Mouse (Mus musculus) G1E (cell line): ENCODE results near the gene Tom1l2. TPM values are rescaled to one million over a fixed set of nuclear protein-coding genes. Genes with fewer than 3 reads are reported as not detected.
A peak's percentile ranks its signal among the peaks of the same experiment; 100 is the strongest.

ENCODE experiments used
- ATAC-seq: 2 replicates; pipeline ENCODE4 v1.8.0; 2016; ENCODE audit warnings: mild to moderate bottlenecking; ENCODE audit not compliant: insufficient number of reproducible peaks, poor library complexity, low FRiP score, severe bottlenecking; ENCODE audit errors: extremely low read depth
- DNase-seq: peaks from one replicate; pipeline ENCODE4 v3.0.0; 2012; ENCODE audit warnings: low spot score
- H3K27me3 ChIP-seq: 2 replicates; pipeline ENCODE4 v1.6.1; 2012; ENCODE audit warnings: mild to moderate bottlenecking, low read length, inconsistent platforms; ENCODE audit not compliant: insufficient read depth
- H3K36me3 ChIP-seq: replicated peaks from 2 replicates; pipeline ENCODE3; 2012; ENCODE audit warnings: mild to moderate bottlenecking, inconsistent platforms
- H3K4me1 ChIP-seq: 2 replicates; pipeline ENCODE4 v1.6.1; 2012; ENCODE audit warnings: low read depth, low read length, inconsistent platforms, mixed read lengths; ENCODE audit not compliant: insufficient read depth
- H3K4me3 ChIP-seq: 2 replicates; pipeline ENCODE4 v1.5.1; 2012; ENCODE audit warnings: low read depth, mild to moderate bottlenecking, inconsistent platforms, low read length, moderate library complexity, mixed read lengths
- H3K9me3 ChIP-seq: replicated peaks from 2 replicates; pipeline ENCODE4 v1.6.1; 2012; ENCODE audit warnings: inconsistent platforms
- CTCF ChIP-seq: IDR thresholded peaks from 2 replicates; pipeline ENCODE4 v1.5.1; 2012; ENCODE audit warnings: low read depth, low read length, inconsistent platforms, mixed read lengths
- GATA1 ChIP-seq: IDR thresholded peaks from 2 replicates; pipeline ENCODE4 v1.6.1; 2012; ENCODE audit warnings: borderline replicate concordance, low read length, inconsistent platforms, mixed read lengths
- GATA2 ChIP-seq: IDR thresholded peaks from 2 replicates; pipeline ENCODE4 v1.6.1; 2012; ENCODE audit warnings: low read depth, low read length, inconsistent platforms, borderline replicate concordance
- POLR2AphosphoS5 ChIP-seq: IDR thresholded peaks from 2 replicates; pipeline ENCODE4 v1.6.1; 2012; ENCODE audit warnings: low read depth, low read length, inconsistent platforms; ENCODE audit not compliant: insufficient replicate concordance
- TAL1 ChIP-seq: conservative IDR thresholded peaks from 2 replicates; pipeline ENCODE4 v1.6.1; 2012; ENCODE audit warnings: low read depth, low read length, inconsistent platforms, mixed read lengths
- polyA plus RNA-seq: library from polyadenylated mRNA; stranded (reverse); fragments of >175 nt; gene quantifications from 2 replicates; pipeline ENCODE4 v1.2.3, GENCODE M21; 2012
- total RNA-seq, 2 experiments: library from RNA; stranded (forward) in 1 of 2; stranded (reverse) in 1 of 2; fragments of 200-1000 nt in 1 of 2; fragments of >200 nt in 1 of 2; fragmentation: Nextera tagmentation in 1 of 2; gene quantifications; 2 replicates each; pipeline ENCODE4 v1.2.3; 2014 to 2017

The Tom1l2 gene
- total and polyA plus RNA-seq, 3 experiments, result 7.8 to 24.8 (median 20.9) TPM

DNA sequence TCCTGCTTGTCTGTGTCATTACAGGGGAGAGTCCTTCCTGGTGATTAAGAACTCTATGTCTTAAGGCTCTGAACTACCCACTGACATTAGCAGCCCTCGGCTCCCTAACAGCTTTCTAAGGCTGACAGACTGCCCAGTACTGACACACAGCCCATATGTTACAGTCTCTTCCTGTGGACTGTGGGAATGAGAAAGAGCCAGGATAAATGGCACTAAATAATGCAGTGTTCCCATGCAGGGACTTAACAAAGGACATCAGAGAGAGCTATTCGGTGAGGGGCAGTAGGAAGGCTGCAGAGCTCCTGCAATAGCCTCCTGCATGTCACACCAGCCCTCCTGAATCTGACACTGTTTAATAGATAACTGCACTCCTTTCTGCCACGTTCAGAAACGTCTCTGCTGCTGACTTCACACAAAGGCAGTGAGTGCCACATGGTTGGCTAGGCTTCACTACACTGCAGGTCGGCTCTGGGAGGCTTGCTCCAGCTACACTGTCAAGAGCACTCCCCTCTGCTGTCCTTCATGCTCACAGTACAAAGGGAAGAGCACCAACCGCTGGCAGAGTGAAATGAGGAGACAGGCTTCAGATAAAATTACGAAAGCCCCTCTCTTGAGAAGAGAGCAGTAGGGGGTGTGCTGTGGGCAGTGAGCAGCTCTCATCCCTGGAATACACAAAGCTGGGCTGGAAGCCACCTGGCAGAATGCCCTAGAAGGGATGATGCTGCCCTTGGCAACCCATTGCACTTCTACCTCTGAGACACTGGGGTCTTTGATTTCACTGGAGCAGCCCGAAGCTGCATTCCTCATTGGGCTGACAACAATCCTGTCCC is 41.5 kb downstream of the Tom1l2 start:
- ATAC-seq, result no peak
- Histone ChIP-seq H3K4me1 (0 out of 2 replicates have a peak, but pooled peaks cover 4% of the 10 kb centered on the region), H3K36me3 (peaks cover 3% of the 10 kb centered on the region), H3K4me3 (no peak overlapping the region), H3K27me3 (no peaks in the 10 kb centered on the region), H3K9me3 (no peaks in the 10 kb centered on the region)
- no peak for TF ChIP-seq POLR2AphosphoS5
- no peak for TF ChIP-seq GATA2
- TF ChIP-seq GATA1, result no peak
- TF ChIP-seq CTCF, result no peak
- no peak for TF ChIP-seq TAL1
- DNase-seq, result no peak

DNA sequence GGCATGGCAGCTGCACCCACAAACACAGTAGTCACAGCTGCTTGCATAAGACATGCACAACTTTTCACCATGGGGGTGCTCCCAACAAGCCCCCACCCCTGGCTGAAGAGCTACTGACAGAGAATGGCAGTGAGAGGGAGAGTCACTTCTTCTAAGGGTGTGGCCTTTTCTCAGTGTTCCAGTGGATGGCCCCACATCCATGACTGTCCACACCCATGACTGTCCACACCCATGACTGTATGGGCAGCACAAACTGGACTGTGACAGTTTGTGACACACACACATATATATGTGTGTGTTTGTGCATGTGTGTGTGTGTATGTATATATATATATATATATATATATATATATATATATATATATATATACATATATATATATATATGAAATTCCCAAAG is 42.8 kb downstream of the Tom1l2 start:
- Histone ChIP-seq H3K9me3 (no peaks in the 10 kb centered on the region), H3K27me3 (no peaks in the 10 kb centered on the region)

DNA sequence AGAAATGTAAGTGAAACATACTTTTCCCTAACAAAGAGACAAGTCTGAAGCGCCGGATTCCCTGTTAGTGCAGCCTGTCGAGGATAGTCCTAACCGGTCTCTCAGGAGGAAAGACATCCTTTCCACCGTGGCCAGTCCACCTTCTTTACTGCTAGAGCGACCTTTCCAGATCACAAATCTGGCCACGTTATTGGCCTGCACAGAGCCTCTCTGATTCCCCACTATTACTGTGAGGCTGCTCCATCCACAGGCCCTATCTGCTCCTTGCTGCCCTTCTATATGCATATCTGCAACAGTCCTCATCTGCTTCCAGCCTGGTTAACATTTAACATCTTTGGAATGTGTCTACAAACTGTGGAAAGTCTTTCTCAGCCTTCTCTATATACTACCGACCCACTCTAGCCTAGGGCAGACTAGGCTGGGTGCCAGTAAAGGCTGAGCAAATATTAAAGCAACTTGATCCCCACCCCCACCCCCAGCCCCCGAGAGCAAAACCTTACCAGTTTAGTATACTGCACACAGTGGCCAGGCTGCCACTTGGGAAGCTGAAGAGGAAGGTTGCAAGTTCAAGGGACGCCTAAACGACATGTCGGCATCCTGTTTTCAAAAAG is 44.1 kb downstream of the Tom1l2 start:
- Histone ChIP-seq H3K4me3 (no peak overlapping the region), H3K27me3 (no peaks in the 10 kb centered on the region), H3K4me1 (0 out of 2 replicates have a peak, but pooled peaks cover 4% of the 10 kb centered on the region), H3K36me3 (peaks cover 3% of the 10 kb centered on the region), H3K9me3 (no peaks in the 10 kb centered on the region)
- TF ChIP-seq GATA1, result no peak
- TF ChIP-seq TAL1, result no peak
- TF ChIP-seq POLR2AphosphoS5, result no peak
- no peak for TF ChIP-seq CTCF
- TF ChIP-seq GATA2, result no peak
- ATAC-seq (no peak), DNase-seq (no peak)

More for the DNA sequence above, 42.8 kb downstream of the Tom1l2 start:
- no peak for TF ChIP-seq GATA2
- TF ChIP-seq CTCF, result no peak
- TF ChIP-seq TAL1, result no peak
- TF ChIP-seq POLR2AphosphoS5, result no peak
- H3K4me1 ChIP-seq, result 0 out of 2 replicates have a peak, but pooled peaks cover 4% of the 10 kb centered on the region
- ATAC-seq, result no peak
- no peak overlapping the region for H3K4me3 ChIP-seq
- DNase-seq, result no peak
- peaks cover 3% of the 10 kb centered on the region for H3K36me3 ChIP-seq

DNA sequence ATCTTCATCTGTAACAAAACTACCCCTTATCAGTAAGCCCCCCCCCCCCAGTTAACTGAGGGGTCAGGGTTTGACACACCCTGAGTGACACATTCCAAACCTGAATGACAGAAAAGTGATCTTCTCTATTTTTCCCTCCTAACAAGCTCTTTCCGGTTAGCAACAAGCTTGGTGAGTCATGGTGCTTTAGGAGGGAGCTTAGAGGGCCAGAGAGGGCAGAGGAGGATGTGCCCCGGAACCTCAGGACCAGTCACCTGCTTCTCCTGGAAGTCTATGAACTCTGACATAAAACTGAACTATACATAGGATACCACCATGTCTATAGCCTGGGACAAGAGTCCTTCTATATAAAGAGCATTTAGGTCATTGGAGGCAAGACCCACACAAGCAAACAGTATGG is 44.6 kb downstream of the Tom1l2 start:
- no peak for DNase-seq
- Histone ChIP-seq H3K36me3 (peaks cover under 1% of the 10 kb centered on the region), H3K9me3 (no peaks in the 10 kb centered on the region), H3K27me3 (no peaks in the 10 kb centered on the region), H3K4me1 (0 out of 2 replicates have a peak, but pooled peaks cover 4% of the 10 kb centered on the region), H3K4me3 (no peak overlapping the region)
- no peak for ATAC-seq
- no peak for TF ChIP-seq POLR2AphosphoS5
- TF ChIP-seq GATA2, result no peak
- no peak for TF ChIP-seq TAL1
- TF ChIP-seq GATA1, result no peak
- no peak for TF ChIP-seq CTCF

DNA sequence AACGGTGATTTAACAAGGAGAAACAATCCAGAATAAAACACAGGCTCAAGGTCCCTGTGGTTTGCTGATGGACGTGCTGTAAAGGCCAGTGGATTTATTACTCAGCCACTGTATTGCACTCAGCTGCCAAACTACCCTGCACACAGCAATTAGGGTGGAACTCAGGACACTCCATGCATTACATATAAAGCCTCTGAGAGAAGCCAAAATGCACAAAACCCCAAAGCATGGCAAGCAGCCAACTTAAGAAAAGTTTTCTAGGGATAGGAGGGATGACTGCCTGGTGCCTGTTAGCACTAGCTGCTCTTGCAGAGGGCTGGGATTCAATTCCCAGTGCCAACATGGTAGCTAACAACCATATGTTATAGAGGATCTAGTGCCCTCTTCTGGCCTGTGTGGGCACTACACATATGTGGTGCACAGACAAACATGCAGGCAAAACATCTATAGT is 45.3 kb downstream of the Tom1l2 start:
- ATAC-seq (no peak), DNase-seq (no peak)
- Histone ChIP-seq H3K9me3 (no peaks in the 10 kb centered on the region), H3K4me3 (no peak overlapping the region), H3K27me3 (no peaks in the 10 kb centered on the region), H3K4me1 (0 out of 2 replicates have a peak, but pooled peaks cover 4% of the 10 kb centered on the region), H3K36me3 (no peaks in the 10 kb centered on the region)
- TF ChIP-seq GATA2 (no peak), CTCF (peak; percentile 23; the same call in 1 of the 2 replicates)

DNA sequence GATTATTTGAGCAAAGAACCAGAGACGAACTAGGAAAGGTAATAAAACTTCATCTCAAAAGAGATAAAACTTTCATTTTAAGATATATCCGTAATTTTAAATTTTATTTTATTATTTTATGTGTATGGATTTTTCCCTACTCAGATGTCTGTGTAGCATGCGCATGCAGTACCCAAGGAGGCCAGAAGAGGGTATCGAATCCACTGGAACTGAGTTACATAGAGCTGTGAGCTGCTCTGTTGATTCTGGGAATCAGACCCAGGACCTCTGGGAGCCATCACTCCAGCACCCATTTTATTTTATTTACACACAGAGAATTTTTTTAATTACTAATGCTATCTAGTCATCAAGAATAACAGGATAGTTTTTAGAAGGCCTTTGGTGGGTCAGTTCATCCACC is 45.9 kb downstream of the Tom1l2 start:
- Histone ChIP-seq H3K36me3 (no peaks in the 10 kb centered on the region), H3K4me3 (no peak overlapping the region), H3K4me1 (0 out of 2 replicates have a peak, but pooled peaks cover 4% of the 10 kb centered on the region), H3K27me3 (no peaks in the 10 kb centered on the region; the same call in 1 of the 2 replicates), H3K9me3 (no peaks in the 10 kb centered on the region)
- TF ChIP-seq GATA2 (no peak), CTCF (0 out of 2 replicates have a peak, but pooled peaks have one; percentile 23), POLR2AphosphoS5 (no peak), TAL1 (no peak), GATA1 (no peak)
- ATAC-seq (no peak), DNase-seq (peak; percentile 13)
